Mouse (Mus musculus): Measurements from ENCODE around the gene Trpv1.
A peak's percentile ranks its signal among the peaks of the same experiment; 100 is the strongest.

DNA sequence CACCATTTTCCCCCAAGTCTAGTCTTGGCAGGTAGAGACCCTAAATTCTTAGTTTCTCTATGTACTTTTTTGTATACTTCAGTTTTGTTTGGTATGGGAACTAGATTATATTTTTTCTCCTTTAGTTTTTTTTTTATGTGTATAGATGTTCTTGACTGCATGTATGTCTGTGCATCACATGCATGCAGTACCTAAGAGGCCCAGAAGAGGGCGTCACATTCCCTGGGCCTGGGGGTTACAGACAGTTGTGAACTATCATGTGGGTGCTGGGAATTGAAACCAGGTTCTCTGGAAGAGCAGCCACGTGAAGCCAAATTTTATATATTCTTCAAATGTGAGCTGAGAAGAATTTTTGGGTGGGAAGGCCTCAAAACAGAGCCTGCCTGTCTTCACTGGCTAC is 14.4 kb upstream of the Trpv1 start:
- TF ChIP-seq CTCF (IDR thresholded peaks at IDR 0.05; ENCODE audit: control insufficient read depth, insufficient read depth, insufficient replicate concordance, low read depth, low read length), result peak; percentile 49; the same call in 1 of the 2 replicates
- TF ChIP-seq POLR2A (IDR thresholded peaks at IDR 0.05; ENCODE audit: control insufficient read depth, low read depth, low read length), result no peak
